Mouse (Mus musculus) olfactory bulb, adult 2 months (tissue): ENCODE measurements around the gene Man1c1.

Experiments used
- CTCF ChIP-seq: fragments of 200-500 bp; IDR thresholded peaks from 2 replicates; pipeline ENCODE4 v1.5.1; 2012; ENCODE audit warnings: low read depth, mild to moderate bottlenecking, low read length, moderate library complexity; ENCODE audit not compliant: insufficient read depth
- POLR2A ChIP-seq: fragments of 200-500 bp; IDR thresholded peaks from 2 replicates; pipeline ENCODE4 v1.6.1; 2012; ENCODE audit warnings: mild to moderate bottlenecking, low read depth, low read length, moderate library complexity; ENCODE audit not compliant: insufficient read depth

DNA sequence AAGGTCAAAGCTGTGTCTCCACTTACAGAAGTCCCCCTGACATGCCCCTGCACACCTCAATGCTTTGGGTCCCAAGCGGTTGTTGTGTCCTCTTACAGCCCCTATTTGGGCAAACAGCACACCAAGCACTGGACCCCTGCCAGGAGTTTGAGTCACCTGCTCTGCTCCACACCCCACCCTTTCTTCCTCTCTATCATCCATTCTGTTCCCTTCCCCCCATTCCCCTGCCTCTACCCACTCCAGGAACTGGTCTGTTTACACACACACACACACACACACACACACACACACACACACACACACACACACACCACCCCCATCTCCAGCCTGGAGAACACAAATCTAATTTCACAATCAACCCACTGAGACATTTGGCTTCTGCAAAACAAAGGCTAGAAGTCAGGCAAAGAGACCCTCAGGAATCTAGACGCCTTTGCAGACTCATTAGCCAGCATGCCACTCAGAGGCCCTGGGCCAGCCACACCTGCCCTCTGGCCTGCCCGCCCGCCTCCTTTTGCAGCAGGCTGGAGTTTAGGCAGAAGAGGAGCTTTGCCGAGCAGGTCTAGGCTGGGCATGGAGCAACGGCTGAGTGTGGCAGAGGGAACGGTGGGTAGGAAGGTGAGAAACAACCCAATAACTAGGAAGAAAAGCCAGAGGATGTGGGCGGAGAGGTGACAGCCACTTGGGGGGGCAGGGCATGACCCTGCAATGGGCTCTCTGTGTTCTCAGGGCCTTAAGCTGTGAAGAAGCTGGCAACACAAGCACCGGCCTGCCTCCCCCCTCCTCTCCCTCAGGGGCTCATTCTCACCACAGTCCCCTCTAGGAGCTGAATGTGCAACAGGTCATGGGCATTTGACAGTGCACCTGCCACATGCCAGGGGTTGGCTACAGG is 157.0 kb downstream of the Man1c1 start:
- TF ChIP-seq CTCF (no peak), POLR2A (no peak)
